12 mouse cellular contexts compared by ENCODE assay signal in genomic region chr4:32439974-32440739, GRCm38 (mm10).
A peak's percentile ranks its signal among the peaks of the same experiment; 100 is the strongest.
DNase-seq lines count a peak whose midpoint lies in the region; ATAC-seq and TF ChIP-seq lines count a peak whose summit lies in the region.
"Had no signal": no experiment of that assay in that cellular context is flagged by ENCODE, and none has a peak within 500 bp of the region (broad histone marks: within the 10 kb centered on the region; RNA-seq: fewer than 3 reads in every experiment).

No protein-coding gene starts in this region.

- no peaks in the 10 kb centered on the region for H3K36me3 ChIP-seq in heart, embryonic 14.5 days (ENCODE audit: control insufficient read depth, insufficient read depth, low read length)
- H3K36me3 ChIP-seq in neural tube, embryonic 12.5 days = no peaks in the 10 kb centered on the region
- H3K36me3 ChIP-seq in embryonic facial prominence, embryonic 13.5 days = no peaks in the 10 kb centered on the region
- H3K36me3 ChIP-seq in liver, postnatal 0 days (replicated peaks; ENCODE audit: insufficient read depth, low read length) = no peaks in the 10 kb centered on the region

- no peak for TF ChIP-seq CTCF in liver, postnatal 0 days (IDR thresholded peaks at IDR 0.05; ENCODE audit: low read depth)

- ATAC-seq in heart, embryonic 14.5 days (ENCODE audit: insufficient number of reproducible peaks, insufficient read depth, low FRiP score, low read depth) = peak; percentile 50; the same call in 1 of the 2 replicates
- ATAC-seq in neural tube, embryonic 12.5 days (ENCODE audit: low FRiP score, low read depth) = 0 out of 2 replicates have a peak, but pooled peaks have one; percentile 14
- ATAC-seq in embryonic facial prominence, embryonic 13.5 days (ENCODE audit: insufficient number of reproducible peaks, insufficient read depth, low FRiP score, low TSS enrichment, low read depth) = 0 out of 2 replicates have a peak, but pooled peaks have one; percentile 13
- peak; percentile 20; the same call in 1 of the 2 replicates for ATAC-seq in neutrophil, adult 5-6 weeks (ENCODE audit: extremely low read depth, insufficient number of reproducible peaks, low FRiP score, poor library complexity, severe bottlenecking)
- no peak for ATAC-seq in liver, postnatal 0 days

- no peak overlapping the region for H3K27ac ChIP-seq in heart, embryonic 14.5 days (replicated peaks in 1 of 2; ENCODE audit: control insufficient read depth in 1 of 2, insufficient read depth in 1 of 2, low read depth in 2 of 2, low read length in 2 of 2)
- no peak overlapping the region for H3K27ac ChIP-seq in neural tube, embryonic 12.5 days
- H3K27ac ChIP-seq in embryonic facial prominence, embryonic 13.5 days = no peak overlapping the region
- H3K27ac ChIP-seq in liver, postnatal 0 days (ENCODE audit: low read depth) = no peak overlapping the region
- H3K27ac ChIP-seq: heart, adult 2 months had no signal

- no peak overlapping the region for H3K4me2 ChIP-seq in heart, embryonic 14.5 days (ENCODE audit: low read length)
- H3K4me2 ChIP-seq in neural tube, embryonic 12.5 days (replicated peaks) = no peak overlapping the region
- no peak overlapping the region for H3K4me2 ChIP-seq in embryonic facial prominence, embryonic 13.5 days
- H3K4me2 ChIP-seq in liver, postnatal 0 days (ENCODE audit: low read depth, low read length) = no peak overlapping the region

- H3K9me3 ChIP-seq in heart, embryonic 14.5 days (ENCODE audit: control insufficient read depth, low read length) = no peaks in the 10 kb centered on the region
- no peaks in the 10 kb centered on the region for H3K9me3 ChIP-seq in neural tube, embryonic 12.5 days
- H3K9me3 ChIP-seq in embryonic facial prominence, embryonic 13.5 days = no peaks in the 10 kb centered on the region
- H3K9me3 ChIP-seq in liver, postnatal 0 days (ENCODE audit: low read length) = no peaks in the 10 kb centered on the region

- 67% methylated on average over 11 of the region's 11 CpGs for WGBS in heart, embryonic 14.5 days
- WGBS in neural tube, embryonic 12.5 days = 88% methylated on average over 11 of the region's 11 CpGs
- 81% methylated on average over 11 of the region's 11 CpGs for WGBS in embryonic facial prominence, embryonic 13.5 days
- WGBS in liver, postnatal 0 days (ENCODE audit: insufficient replicate concordance) = 79% methylated on average over 11 of the region's 11 CpGs

- intact Hi-C loops in heart, postnatal 10 days (cut with DNase I) = no loop called here

- peaks cover 7 to 8% of the 10 kb centered on the region in 2 experiments; a peak in 1 of 4 replicates for H3K4me1 ChIP-seq in heart, embryonic 14.5 days (ENCODE audit: control insufficient read depth in 2 of 2, insufficient read depth in 2 of 2, low read length in 2 of 2)
- H3K4me1 ChIP-seq in neural tube, embryonic 12.5 days = peaks cover 15% of the 10 kb centered on the region
- H3K4me1 ChIP-seq in embryonic facial prominence, embryonic 13.5 days = peaks cover 4% of the 10 kb centered on the region; the same call in 1 of the 2 replicates
- H3K4me1 ChIP-seq in liver, postnatal 0 days (ENCODE audit: insufficient read depth) = no peaks in the 10 kb centered on the region

- no peak overlapping the region for H3K4me3 ChIP-seq in heart, embryonic 14.5 days (ENCODE audit: control insufficient read depth in 1 of 2, insufficient read depth in 1 of 2, low read depth in 1 of 2, low read length in 2 of 2)
- no peak overlapping the region for H3K4me3 ChIP-seq in neural tube, embryonic 12.5 days
- no peak overlapping the region for H3K4me3 ChIP-seq in embryonic facial prominence, embryonic 13.5 days
- no peak overlapping the region for H3K4me3 ChIP-seq in liver, postnatal 0 days (ENCODE audit: low read depth, low read length)
- H3K4me3 ChIP-seq: erythroblast, embryonic 14.5 days; heart, adult 2 months; myocyte had no signal

- H3K27me3 ChIP-seq in heart, embryonic 14.5 days (ENCODE audit: control insufficient read depth, insufficient read depth, low read length) = no peaks in the 10 kb centered on the region
- no peaks in the 10 kb centered on the region for H3K27me3 ChIP-seq in neural tube, embryonic 12.5 days (replicated peaks)
- no peaks in the 10 kb centered on the region for H3K27me3 ChIP-seq in embryonic facial prominence, embryonic 13.5 days
- H3K27me3 ChIP-seq in liver, postnatal 0 days (ENCODE audit: insufficient read depth, low read length) = no peaks in the 10 kb centered on the region
- H3K27me3 ChIP-seq: CH12.LX had no signal

- no peak for DNase-seq in heart, postnatal 10 days
- no peak for DNase-seq in neural tube, embryonic 10.5 days (ENCODE audit: extremely low spot score, low spot score)
- DNase-seq in liver, postnatal 0 days = no peak
- DNase-seq: kidney, postnatal 25 days had no signal

- H3K9ac ChIP-seq in heart, embryonic 14.5 days (ENCODE audit: low read length) = no peak overlapping the region
- no peak overlapping the region for H3K9ac ChIP-seq in neural tube, embryonic 12.5 days
- no peak overlapping the region for H3K9ac ChIP-seq in embryonic facial prominence, embryonic 13.5 days
- H3K9ac ChIP-seq in liver, postnatal 0 days (replicated peaks) = no peak overlapping the region

- no peak for TF ChIP-seq EP300 in liver, postnatal 0 days (IDR thresholded peaks at IDR 0.05; ENCODE audit: low read depth)
